Mouse (Mus musculus) forebrain, embryonic 16.5 days (tissue): ENCODE results near the gene Foxp1. TPM values are rescaled to one million over a fixed set of nuclear protein-coding genes. Genes with fewer than 3 reads are reported as not detected.

Experiments used
- ATAC-seq: fragments of 200-750 bp; cut with Nextera tagmentation; 2 replicates; pipeline ENCODE4 v1.8.0; 2017; ENCODE audit warnings: mild to moderate bottlenecking, moderate library complexity
- H3K27ac ChIP-seq: fragments of 300-500 bp; sonication (generic); 2 replicates; pipeline ENCODE4 v1.5.1; 2014; ENCODE audit warnings: low read length, control low read depth
- H3K27me3 ChIP-seq: fragments of 300-500 bp; sonication (generic); replicated peaks from 2 replicates; pipeline ENCODE4 v1.6.1; 2014; ENCODE audit warnings: low read length; ENCODE audit not compliant: control insufficient read depth, insufficient read depth
- H3K36me3 ChIP-seq: fragments of 300-500 bp; sonication (generic); 2 replicates; pipeline ENCODE4 v1.6.1; 2014; ENCODE audit not compliant: control insufficient read depth, insufficient read depth
- H3K4me1 ChIP-seq: fragments of 300-500 bp; sonication (generic); replicated peaks from 2 replicates; pipeline ENCODE4 v1.6.1; 2014; ENCODE audit warnings: low read length; ENCODE audit not compliant: control insufficient read depth, insufficient read depth
- H3K4me2 ChIP-seq: fragments of 300-500 bp; sonication (generic); 2 replicates; pipeline ENCODE4 v1.6.1; 2014; ENCODE audit warnings: mild to moderate bottlenecking, low read length, control low read depth
- H3K4me3 ChIP-seq: fragments of 300-500 bp; sonication (generic); replicated peaks from 2 replicates; pipeline ENCODE4 v1.5.1; 2014; ENCODE audit warnings: mild to moderate bottlenecking, low read length, control low read depth
- H3K9ac ChIP-seq: fragments of 300-500 bp; sonication (generic); replicated peaks from 2 replicates; pipeline ENCODE4 v1.6.1; 2014; ENCODE audit warnings: low read depth, low read length, control low read depth
- H3K9me3 ChIP-seq: fragments of 300-500 bp; sonication (generic); 2 replicates; pipeline ENCODE4 v1.6.1; 2016; ENCODE audit warnings: low read length; ENCODE audit not compliant: control insufficient read depth
- WGBS: fragments of 180-500 bp; shearing (Covaris S2); extraction: QIAGEN DNeasy Blood & Tissue Kit; methylation state at CpG from one replicate; pipeline ENCODE4 v1.1.7; 2014; 5-methylcytosine and 5-hydroxymethylcytosine counted together
- polyA plus RNA-seq: library from polyadenylated mRNA; unstranded; fragments of >200 nt; fragmentation: Nextera tagmentation; extraction: Ambion mirVana; gene quantifications from 2 replicates; pipeline ENCODE4 v1.2.1, GENCODE M21; 2015

The Foxp1 gene
- polyA plus RNA-seq, 1 experiment from 2014 or later: 123 TPM

DNA sequence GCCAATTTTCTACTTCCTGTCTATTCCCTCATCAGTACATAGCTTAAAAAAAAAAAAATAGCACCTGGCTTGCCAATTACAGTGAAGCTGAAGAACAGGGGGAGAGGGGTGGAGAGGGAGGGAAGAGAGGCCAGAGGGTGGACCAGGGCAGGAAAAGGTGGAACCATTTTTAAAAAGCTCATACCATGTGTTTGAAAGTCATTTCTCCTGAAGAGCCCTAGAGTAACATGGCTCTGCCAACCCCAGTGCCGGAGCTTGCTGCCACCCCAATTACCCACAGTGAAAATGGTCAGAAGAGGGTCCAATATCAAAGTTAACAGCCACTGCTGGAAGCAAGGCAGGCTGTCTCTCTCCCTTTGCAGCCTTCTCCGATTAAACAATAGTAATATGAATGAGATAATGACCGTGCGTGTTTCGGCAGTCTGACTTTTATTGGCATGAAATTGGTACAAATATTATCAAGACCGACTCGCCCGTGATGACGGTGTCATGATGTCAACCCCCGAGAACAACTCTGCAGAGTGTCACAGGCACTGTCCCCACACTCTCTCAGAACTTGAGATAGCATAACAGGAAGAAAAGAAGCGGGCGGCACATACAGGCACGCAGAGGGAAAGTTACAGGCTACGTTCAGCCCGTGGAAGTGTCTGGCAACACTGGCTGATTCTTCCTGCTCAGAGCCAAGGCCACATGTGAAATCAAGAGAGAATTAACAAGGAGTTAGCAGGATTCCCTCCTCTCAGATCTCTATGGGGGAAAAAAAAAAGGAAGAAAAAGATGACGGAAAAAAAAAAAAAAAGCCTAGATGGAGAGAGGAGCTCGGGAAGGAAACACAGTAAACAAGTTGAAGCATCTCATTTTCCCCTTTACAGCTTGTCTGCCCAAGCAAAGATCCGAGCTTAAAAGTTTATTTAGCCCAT, 427.1 kb downstream of the Foxp1 start:
- H3K4me2 ChIP-seq: peak overlapping the region; percentile 36
- no peak for ATAC-seq
- H3K36me3 ChIP-seq: no peaks in the 10 kb centered on the region
- H3K27ac ChIP-seq: no peak overlapping the region
- no peaks in the 10 kb centered on the region for H3K9me3 ChIP-seq
- 0 out of 2 replicates have a peak overlapping the region, but pooled peaks have one; percentile 1 for H3K4me3 ChIP-seq
- WGBS: 33% methylated on average over 18 of the region's 18 CpGs
- no peak overlapping the region for H3K9ac ChIP-seq
- peaks cover 18% of the 10 kb centered on the region for H3K4me1 ChIP-seq
- no peaks in the 10 kb centered on the region for H3K27me3 ChIP-seq

DNA sequence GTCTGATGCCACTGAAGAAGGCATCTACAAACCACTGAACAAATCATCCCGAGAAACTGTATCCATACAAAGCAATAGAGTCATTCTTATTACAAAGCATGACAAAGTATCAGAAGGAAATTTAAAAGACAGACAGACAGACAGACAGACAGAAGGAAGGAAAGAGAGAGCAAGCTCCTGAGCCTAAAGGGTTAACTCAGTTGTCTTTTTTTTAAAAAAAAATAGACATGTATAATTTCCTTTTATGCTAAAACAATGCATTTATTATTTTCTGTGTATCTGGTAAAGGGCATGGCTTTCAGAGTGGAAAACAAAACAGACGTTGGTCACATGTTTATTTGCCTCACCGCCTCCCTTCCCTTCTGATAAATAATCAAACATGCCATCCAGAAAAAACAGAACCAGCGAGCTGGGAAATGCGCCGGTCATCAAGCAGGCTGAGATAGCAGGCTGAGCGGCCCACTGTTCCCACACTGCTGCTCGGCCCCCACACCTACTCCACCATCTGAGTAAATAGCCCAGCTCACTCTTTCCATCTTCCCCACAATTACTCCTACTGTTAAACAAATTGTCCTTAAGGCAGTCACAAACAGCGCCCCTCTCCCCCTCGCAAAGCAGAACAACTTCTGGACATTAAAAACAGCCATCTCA, 428.1 kb downstream of the Foxp1 start:
- Histone ChIP-seq H3K27me3 (no peaks in the 10 kb centered on the region), H3K4me1 (peaks cover 18% of the 10 kb centered on the region), H3K9me3 (no peaks in the 10 kb centered on the region), H3K27ac (no peak overlapping the region), H3K4me3 (no peak overlapping the region), H3K36me3 (no peaks in the 10 kb centered on the region), H3K4me2 (peak overlapping the region; percentile 18; the same call in 1 of the 2 replicates), H3K9ac (no peak overlapping the region)
- 25% methylated on average over 10 of the region's 10 CpGs for WGBS
- no peak for ATAC-seq

DNA sequence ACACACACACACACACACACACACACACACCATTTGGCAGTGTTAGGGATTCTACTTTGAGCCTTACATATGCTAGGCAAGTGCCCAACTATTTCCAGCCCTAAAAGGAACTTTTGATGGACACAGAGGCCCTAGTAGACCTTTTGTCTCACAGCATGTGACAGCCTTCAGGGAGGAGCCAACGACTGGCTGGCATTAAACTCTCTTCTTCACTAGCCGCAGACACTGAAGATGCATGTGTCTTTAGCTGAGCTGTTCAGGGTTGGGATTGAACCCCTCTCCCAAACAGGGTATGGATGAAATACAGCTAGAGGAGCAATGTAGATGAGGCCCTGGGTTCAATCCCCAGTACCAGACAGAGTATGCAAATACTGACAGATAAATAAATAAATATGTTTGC, 428.7 kb downstream of the Foxp1 start:
- H3K4me3 ChIP-seq: no peak overlapping the region
- no peaks in the 10 kb centered on the region for H3K36me3 ChIP-seq
- no peak overlapping the region for H3K4me2 ChIP-seq
- 0 out of 2 replicates have a peak, but pooled peaks have one; percentile 19 for ATAC-seq
- no peak overlapping the region for H3K9ac ChIP-seq
- H3K27ac ChIP-seq: no peak overlapping the region
- no peaks in the 10 kb centered on the region for H3K9me3 ChIP-seq
- WGBS: 22% methylated on average over 2 of the region's 2 CpGs
- H3K27me3 ChIP-seq: no peaks in the 10 kb centered on the region
- peaks cover 18% of the 10 kb centered on the region for H3K4me1 ChIP-seq

DNA sequence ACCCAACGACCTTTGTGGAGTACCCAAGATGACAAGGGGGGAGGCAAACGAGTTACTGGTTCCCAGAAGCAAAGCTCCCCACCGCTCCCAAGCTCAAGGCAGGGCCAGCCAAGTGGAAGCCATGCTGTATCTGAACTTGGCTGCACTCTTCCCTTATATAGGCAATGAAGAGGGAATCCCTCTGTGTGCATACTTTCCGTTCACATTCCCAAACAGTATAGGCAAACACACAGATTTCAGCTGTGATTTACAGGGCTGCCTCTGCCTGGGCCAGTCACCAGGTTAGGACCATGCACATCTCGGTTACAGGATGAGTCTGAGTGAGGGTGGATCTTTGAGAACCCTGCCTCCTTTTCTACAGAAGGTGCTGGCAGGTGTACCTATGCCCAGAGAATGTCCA, 429.3 kb downstream of the Foxp1 start:
- no peak overlapping the region for H3K4me2 ChIP-seq
- H3K4me3 ChIP-seq: no peak overlapping the region
- H3K36me3 ChIP-seq: no peaks in the 10 kb centered on the region
- no peaks in the 10 kb centered on the region for H3K27me3 ChIP-seq
- H3K27ac ChIP-seq: no peak overlapping the region
- H3K9me3 ChIP-seq: no peaks in the 10 kb centered on the region
- no peak overlapping the region for H3K9ac ChIP-seq
- WGBS: 58% methylated on average over 5 of the region's 5 CpGs
- ATAC-seq: no peak
- H3K4me1 ChIP-seq: peaks cover 18% of the 10 kb centered on the region

DNA sequence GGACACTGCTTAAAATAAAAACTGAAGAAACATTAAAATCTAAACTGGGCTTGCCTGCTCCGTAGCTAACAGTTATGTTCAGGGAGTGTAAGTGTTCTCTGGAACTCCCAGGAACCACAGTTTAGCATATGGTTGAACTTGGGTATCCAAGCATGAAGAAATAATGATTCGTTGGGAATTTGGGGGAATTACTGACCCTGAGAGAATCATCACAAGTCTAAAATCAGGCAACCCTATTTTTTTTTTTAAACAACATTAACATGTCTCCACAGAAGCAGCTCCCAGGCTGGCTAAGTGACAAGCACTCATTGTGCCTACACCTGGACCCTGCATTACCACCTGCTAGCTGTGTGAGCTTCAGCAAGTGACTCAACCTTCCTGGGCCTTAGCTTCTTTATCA, 430.7 kb downstream of the Foxp1 start:
- Histone ChIP-seq H3K27ac (no peak overlapping the region), H3K27me3 (no peaks in the 10 kb centered on the region), H3K9me3 (no peaks in the 10 kb centered on the region), H3K4me3 (no peak overlapping the region), H3K4me1 (peaks cover 18% of the 10 kb centered on the region), H3K9ac (no peak overlapping the region), H3K4me2 (no peak overlapping the region), H3K36me3 (no peaks in the 10 kb centered on the region)
- no peak for ATAC-seq
- WGBS: 63% methylated on average over 2 of the region's 2 CpGs

DNA sequence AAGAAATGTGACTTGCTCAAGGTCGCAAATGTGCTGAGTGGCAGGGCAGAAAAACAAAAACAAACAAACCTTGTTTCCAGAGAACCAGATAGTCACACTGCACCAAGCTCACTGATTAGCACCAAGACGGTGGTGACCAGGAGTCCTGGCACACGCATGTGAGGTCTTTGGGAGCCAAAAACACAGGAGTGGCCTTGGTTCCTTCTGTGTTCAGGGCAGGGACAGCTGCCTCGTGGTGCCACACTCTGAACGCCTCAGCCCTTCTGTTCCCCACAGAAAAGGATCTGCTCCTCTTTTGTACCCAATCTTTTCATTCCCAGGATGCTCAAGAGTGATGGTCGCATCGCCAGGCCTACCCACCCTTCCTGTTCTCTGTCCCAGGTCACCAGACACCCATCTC, 434.9 kb downstream of the Foxp1 start:
- Histone ChIP-seq H3K9me3 (no peaks in the 10 kb centered on the region), H3K4me3 (no peak overlapping the region)
- 70% methylated on average over 7 of the region's 7 CpGs for WGBS

DNA sequence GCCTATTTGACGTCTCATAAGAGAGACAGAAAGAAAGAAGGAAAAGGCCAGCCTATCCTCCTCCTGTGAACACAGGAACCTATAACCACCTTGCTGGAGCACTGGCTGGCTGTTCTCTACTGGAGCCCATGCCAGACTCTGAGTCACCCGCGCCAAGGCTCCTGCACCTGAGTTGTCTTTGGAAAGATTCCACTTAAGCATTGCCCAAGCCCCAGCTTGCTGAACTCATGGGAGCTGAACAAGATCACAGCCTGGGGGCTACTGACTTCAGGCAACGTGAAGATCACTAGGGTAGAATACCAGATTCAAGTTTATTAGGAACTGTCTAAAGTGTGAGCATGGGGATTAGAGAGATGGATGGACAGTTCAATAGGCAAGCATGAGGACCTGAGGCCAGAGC, 437.6 kb downstream of the Foxp1 start:
- 84% methylated on average over 4 of the region's 4 CpGs for WGBS
- no peak overlapping the region for H3K9ac ChIP-seq
- no peak for ATAC-seq
- no peak overlapping the region for H3K4me2 ChIP-seq
- H3K36me3 ChIP-seq: no peaks in the 10 kb centered on the region
- H3K9me3 ChIP-seq: no peaks in the 10 kb centered on the region
- no peak overlapping the region for H3K27ac ChIP-seq
- H3K4me3 ChIP-seq: no peak overlapping the region
- H3K27me3 ChIP-seq: no peaks in the 10 kb centered on the region
- no peaks in the 10 kb centered on the region for H3K4me1 ChIP-seq

More for the DNA sequence above, 434.9 kb downstream of the Foxp1 start:
- no peaks in the 10 kb centered on the region for H3K4me1 ChIP-seq
- no peaks in the 10 kb centered on the region for H3K27me3 ChIP-seq
- H3K9ac ChIP-seq: no peak overlapping the region
- ATAC-seq: no peak
- H3K27ac ChIP-seq: no peak overlapping the region
- H3K4me2 ChIP-seq: no peak overlapping the region
- H3K36me3 ChIP-seq: no peaks in the 10 kb centered on the region

DNA sequence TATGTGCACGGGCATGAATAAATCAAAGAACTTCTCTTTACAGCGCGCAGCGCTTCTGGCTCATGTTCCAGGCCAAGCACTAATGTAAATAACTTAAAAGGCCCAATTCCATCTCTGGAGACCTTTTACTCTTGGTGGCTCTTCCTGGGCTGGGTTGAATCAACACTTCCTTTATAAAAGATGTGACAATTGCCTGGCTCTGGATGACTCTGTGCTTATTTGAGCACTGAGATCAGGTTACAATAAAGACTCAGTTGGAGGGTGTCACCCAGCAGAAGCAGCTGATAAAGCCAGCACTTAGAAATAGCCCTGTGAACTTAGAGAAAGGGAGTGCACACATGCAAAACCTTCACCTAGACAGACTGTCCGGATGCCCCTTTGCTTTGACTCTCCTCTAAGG, 441.3 kb downstream of the Foxp1 start:
- Histone ChIP-seq H3K9me3 (no peaks in the 10 kb centered on the region), H3K9ac (no peak overlapping the region), H3K4me3 (no peak overlapping the region), H3K4me2 (no peak overlapping the region), H3K27ac (no peak overlapping the region), H3K36me3 (no peaks in the 10 kb centered on the region), H3K4me1 (no peaks in the 10 kb centered on the region), H3K27me3 (no peaks in the 10 kb centered on the region)
- ATAC-seq: no peak
- WGBS: 69% methylated on average over 5 of the region's 5 CpGs

DNA sequence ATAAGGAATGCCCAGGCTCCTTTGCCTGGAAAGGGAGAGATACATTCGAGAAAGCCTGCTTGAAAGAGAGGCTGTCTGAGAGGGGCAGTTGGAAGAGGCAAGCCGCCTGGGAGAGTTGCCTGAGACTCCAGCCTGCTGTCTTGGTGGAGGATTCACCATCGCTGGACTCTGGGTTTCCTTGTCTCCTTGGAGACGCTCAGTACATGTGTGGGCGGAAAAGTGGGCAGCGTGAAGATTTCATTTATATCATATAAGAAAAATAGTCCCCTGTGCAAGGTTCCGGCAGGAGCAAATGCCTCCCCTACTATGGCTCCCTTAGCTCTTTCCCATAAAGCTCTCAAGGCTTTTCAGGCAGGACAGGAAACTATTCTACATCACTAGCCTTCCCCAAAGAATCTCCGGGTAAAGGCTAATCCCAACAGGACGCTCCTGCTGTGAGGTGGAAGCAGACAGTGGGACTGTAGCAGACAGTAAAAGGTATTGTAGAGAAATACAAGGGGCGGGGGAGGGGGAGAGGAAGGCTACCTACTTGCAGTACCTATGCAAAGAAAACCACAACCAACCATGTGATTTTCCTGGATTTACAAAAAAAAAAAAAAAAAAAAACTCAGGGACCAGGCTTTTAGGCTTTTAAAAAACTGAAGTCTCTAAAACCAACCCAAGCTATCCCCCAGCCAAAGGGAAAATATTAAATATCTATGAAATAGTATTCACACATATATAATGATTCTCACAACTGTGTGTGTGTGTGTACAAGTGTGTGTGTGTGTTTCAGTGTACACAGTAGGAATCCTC, 443.3 kb downstream of the Foxp1 start:
- Histone ChIP-seq H3K9ac (no peak overlapping the region), H3K4me2 (no peak overlapping the region), H3K4me3 (no peak overlapping the region), H3K27me3 (no peaks in the 10 kb centered on the region), H3K4me1 (no peaks in the 10 kb centered on the region), H3K27ac (no peak overlapping the region), H3K9me3 (no peaks in the 10 kb centered on the region), H3K36me3 (no peaks in the 10 kb centered on the region)
- WGBS: 35% methylated on average over 10 of the region's 10 CpGs
- no peak for ATAC-seq
